Mouse (Mus musculus) megakaryocyte, embryonic 14.5 days (primary cell): Measurements from ENCODE around the gene Ccng1. TPM values are rescaled to one million over a fixed set of nuclear protein-coding genes. Genes with fewer than 3 reads are reported as not detected.

ENCODE experiments used
- H3K27me3 ChIP-seq: replicated peaks from 2 replicates; pipeline ENCODE3; 2012; ENCODE audit warnings: inconsistent platforms
- H3K36me3 ChIP-seq: replicated peaks from 2 replicates; pipeline ENCODE3; 2012; ENCODE audit warnings: low read length, inconsistent platforms, mixed read lengths
- H3K4me1 ChIP-seq: 2 replicates; pipeline ENCODE4 v1.6.1; 2012; ENCODE audit warnings: inconsistent platforms
- H3K4me3 ChIP-seq: replicated peaks from 2 replicates; pipeline ENCODE3; 2012; ENCODE audit warnings: moderate library complexity, mild to moderate bottlenecking, inconsistent platforms
- H3K9me3 ChIP-seq: 2 replicates; pipeline ENCODE4 v1.6.1; 2012; ENCODE audit warnings: inconsistent platforms
- FLI1 ChIP-seq: IDR thresholded peaks from 2 replicates; pipeline ENCODE4 v1.6.1; 2012; ENCODE audit warnings: low read length, inconsistent platforms, mixed read lengths
- GATA1 ChIP-seq: IDR thresholded peaks from 3 replicates; pipeline ENCODE4 v1.6.1; 2012; ENCODE audit warnings: mixed read lengths, low read length, inconsistent platforms, borderline replicate concordance
- polyA plus RNA-seq: library from polyadenylated mRNA; stranded (reverse); fragments of >175 nt; gene quantifications from 2 replicates; pipeline ENCODE4 v1.2.3, GENCODE M21; 2012; ENCODE audit warnings: low replicate concordance; ENCODE audit not compliant: insufficient read depth

Ccng1 gene
- polyA plus RNA-seq, 1 experiment: 42.4 TPM

DNA sequence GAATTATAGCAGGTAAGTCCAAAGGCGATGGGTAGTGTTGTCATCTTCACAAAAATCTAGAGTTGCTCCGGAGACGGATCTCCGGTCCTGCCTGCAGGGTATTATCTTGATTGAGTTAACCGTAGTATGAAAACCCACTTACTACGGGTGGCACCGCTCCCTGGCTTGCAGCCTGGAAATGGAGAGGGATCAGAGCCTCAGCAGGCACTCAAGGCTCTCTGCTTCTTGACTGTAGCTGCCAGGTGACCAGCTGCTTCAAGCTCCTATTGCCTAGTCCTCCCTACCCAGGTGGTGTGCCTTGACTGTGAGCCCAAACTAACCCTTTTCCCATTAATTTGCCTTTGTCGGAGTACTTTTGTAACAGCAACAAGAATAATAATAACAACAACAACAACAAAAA is 4.8 kb upstream of the Ccng1 start:
- Histone ChIP-seq H3K36me3 (no peaks in the 10 kb centered on the region), H3K4me1 (peaks cover 35% of the 10 kb centered on the region), H3K4me3 (no peak overlapping the region), H3K27me3 (peaks cover 2% of the 10 kb centered on the region), H3K9me3 (no peaks in the 10 kb centered on the region)
- TF ChIP-seq GATA1: no peak
- TF ChIP-seq FLI1: no peak

DNA sequence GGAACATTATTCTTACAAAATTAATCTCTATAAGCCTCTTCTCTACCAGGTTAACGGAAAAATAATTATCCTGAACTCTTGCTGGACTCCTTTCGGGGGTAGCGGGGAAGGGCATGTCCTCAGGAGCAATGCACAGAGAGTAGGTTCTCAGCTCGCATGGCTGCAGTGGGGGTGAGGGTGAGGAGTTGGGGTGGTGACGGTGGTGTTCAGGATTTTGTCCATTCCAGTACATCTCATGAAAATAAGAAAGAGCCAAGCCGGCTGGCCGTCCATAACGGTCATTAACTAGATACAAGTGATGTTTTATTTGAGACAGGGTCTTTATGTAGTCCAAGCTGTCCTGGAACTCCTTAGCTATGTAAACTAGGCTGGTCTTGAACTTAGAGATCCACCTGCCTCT is 857 bp upstream of the Ccng1 start:
- Histone ChIP-seq H3K36me3 (peaks cover 35% of the 10 kb centered on the region), H3K4me1 (peaks cover 38% of the 10 kb centered on the region), H3K9me3 (no peaks in the 10 kb centered on the region), H3K27me3 (peaks cover 2% of the 10 kb centered on the region), H3K4me3 (peak overlapping the region; percentile 98)
- TF ChIP-seq FLI1: no peak
- TF ChIP-seq GATA1: no peak

DNA sequence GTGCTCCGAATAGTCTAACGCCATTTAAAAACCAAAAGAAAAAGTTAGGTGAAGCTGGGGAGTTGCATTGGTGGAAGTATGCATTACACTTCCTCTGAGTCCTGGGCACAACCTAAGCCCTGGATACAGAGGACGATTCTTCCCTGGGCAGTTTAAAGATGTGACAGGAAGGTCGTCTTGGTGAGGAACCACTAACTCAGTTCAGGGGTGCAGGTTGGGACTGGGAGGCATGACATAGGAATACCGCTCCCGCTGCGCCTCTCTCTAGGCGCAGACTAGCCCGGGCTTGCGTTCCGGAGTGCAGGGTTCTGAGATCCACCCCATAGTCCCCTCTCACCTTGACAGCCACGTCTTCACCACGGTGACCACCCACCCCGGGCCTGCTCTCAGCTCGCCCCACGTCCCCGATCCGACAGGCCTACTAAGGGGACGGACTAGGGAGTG is 425 bp downstream of the Ccng1 start:
- peaks cover 39% of the 10 kb centered on the region for H3K4me1 ChIP-seq
- H3K27me3 ChIP-seq: no peaks in the 10 kb centered on the region
- peaks cover 48% of the 10 kb centered on the region for H3K36me3 ChIP-seq
- H3K9me3 ChIP-seq: no peaks in the 10 kb centered on the region
- TF ChIP-seq GATA1: no peak
- TF ChIP-seq FLI1: no peak
- H3K4me3 ChIP-seq: peak overlapping the region; percentile 98

DNA sequence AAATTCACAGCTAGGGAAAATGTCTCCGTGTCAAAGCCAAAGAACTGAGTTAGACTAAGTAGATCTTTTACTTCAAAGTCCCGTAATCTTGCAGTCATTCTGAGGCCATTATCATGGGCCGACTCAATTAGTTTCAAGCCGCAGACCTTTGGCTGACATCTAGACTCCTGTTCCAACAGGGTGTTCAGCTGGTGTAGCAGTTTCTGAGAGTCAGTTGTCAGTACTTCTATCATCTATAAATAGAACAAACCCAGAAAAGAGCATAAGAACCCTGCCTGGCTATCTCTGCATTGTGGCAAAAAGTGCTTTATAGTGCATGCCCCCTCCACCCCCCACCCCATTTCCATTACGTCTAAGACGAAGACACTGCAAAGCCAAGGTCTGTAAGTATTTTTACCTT is 1.3 kb downstream of the Ccng1 start:
- Histone ChIP-seq H3K36me3 (peaks cover 56% of the 10 kb centered on the region), H3K27me3 (no peaks in the 10 kb centered on the region), H3K4me1 (peaks cover 42% of the 10 kb centered on the region), H3K4me3 (peak overlapping the region; percentile 98), H3K9me3 (no peaks in the 10 kb centered on the region)
- no peak for TF ChIP-seq FLI1
- TF ChIP-seq GATA1: no peak

DNA sequence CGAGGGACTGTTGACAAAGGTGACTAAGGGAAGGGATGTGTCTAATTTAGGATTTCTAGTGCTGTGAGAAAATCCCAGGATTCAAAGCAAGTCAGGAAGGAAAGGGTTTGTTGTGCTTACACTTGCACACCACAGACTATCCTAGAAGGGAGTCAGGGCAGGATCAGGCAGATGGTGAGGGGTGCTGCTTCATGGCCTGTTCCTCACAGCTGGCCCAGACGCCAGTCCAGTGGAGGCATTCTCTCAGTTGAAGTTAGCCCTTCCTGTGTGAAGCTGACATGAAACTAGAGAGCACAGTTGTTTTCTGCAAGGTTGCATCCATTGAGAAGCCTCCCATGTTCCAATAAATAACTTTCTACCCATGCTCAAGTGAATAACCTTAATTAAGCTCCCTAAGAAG is 7.4 kb downstream of the Ccng1 start:
- H3K36me3 ChIP-seq: peaks cover 79% of the 10 kb centered on the region
- no peak overlapping the region for H3K4me3 ChIP-seq
- H3K27me3 ChIP-seq: no peaks in the 10 kb centered on the region
- H3K4me1 ChIP-seq: peaks cover 16% of the 10 kb centered on the region
- TF ChIP-seq GATA1 (no peak), FLI1 (no peak)
- no peaks in the 10 kb centered on the region for H3K9me3 ChIP-seq

DNA sequence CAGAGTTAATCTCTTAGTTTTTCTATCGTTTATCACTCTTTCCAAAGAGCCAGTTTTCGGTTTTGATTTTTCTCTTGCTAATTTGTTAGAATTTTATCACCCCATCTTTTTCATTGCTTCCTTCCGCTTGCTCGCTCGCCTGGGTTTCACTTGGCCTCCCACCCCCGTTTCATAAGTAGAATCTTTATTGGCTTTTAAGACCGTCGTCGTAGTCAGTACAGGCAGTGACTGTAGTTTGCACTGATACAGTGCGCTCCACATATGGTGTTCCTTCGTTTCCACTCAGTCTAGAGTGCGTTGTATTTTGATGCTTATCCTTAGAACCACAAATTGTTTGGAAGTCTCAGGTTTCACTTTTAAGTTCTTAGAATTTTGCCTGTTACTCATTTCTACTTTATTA is 8.8 kb downstream of the Ccng1 start:
- Histone ChIP-seq H3K27me3 (no peaks in the 10 kb centered on the region), H3K4me1 (peaks cover 12% of the 10 kb centered on the region), H3K9me3 (no peaks in the 10 kb centered on the region), H3K36me3 (peaks cover 73% of the 10 kb centered on the region), H3K4me3 (no peak overlapping the region)
- TF ChIP-seq FLI1 (no peak), GATA1 (no peak)

DNA sequence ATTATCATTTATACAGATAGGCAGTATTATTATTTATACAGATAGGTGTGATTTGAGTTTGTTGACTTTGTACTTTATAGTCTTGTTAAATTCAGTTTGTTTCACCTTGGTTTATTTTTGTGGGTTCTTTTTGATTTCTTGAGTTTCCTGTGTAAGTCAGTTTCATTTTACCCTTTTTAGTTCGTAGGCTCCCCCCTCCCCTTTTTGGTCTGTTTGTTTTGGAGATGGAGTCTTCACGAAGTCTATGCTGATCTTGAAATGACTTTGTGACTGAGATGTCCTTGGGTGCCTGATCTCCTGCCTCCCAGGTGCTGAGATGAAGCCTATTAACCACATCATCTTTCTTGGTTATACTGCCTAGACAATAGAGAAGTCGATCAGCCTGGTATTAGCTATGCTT is 10.8 kb downstream of the Ccng1 start:
- Histone ChIP-seq H3K4me3 (no peak overlapping the region), H3K4me1 (peaks cover 12% of the 10 kb centered on the region), H3K36me3 (peaks cover 71% of the 10 kb centered on the region), H3K9me3 (no peaks in the 10 kb centered on the region), H3K27me3 (no peaks in the 10 kb centered on the region)
- TF ChIP-seq FLI1 (no peak), GATA1 (no peak)

DNA sequence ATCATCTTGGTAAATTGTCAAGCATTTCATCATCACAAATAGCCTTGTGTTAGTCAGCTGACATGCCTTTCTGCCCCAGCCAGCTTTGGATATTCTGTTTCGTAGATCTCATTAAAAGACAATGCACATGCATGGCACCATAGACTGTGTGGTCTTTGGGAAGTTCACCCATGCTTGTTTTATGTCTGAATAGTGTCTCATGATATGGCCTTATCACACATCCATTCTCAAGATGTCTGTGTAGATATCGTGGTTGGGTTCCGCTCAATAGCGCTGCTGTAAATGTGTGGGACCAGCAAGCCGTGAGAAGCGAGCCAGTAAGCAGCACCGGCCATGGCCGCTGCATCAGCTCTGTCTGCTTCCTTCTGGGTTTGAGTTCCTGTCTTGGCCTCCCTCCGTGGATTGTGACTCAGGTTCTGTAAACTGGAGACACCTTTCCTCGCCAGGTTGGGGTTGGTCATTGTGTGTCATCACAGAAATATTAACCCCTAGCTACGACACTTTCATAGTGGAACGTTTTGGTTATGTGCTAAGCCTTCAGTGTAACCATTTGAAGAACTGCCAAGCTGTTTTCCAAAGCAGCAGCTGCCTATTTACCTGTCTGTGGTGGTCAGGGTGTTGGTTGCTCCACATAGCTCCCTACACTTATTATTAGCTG is 13.4 kb downstream of the Ccng1 start:
- Histone ChIP-seq H3K9me3 (no peaks in the 10 kb centered on the region), H3K4me3 (no peak overlapping the region), H3K4me1 (peaks cover 12% of the 10 kb centered on the region; the same call in 1 of the 2 replicates), H3K27me3 (no peaks in the 10 kb centered on the region), H3K36me3 (peaks cover 72% of the 10 kb centered on the region)
- TF ChIP-seq FLI1 (no peak), GATA1 (no peak)

DNA sequence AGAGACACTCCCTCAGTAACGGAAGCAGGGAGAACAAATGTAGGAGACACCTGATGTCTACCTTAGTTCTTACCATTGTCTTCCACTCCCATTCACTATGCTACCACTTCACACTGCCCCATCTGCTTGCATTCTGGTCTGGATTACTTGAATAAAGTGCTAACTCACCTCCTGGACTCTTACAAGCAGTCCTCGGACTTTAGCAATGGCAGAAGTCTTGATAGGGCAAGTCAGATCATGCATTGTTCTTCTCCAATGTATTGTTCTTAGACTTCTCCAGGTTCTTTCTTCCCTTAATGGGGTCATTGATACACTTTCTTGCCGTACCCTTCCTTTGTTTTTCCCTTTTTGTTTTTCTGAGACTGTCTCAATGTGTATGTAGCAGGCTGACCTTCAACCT is 17.7 kb downstream of the Ccng1 start:
- Histone ChIP-seq H3K4me1 (peaks cover 33% of the 10 kb centered on the region), H3K9me3 (no peaks in the 10 kb centered on the region), H3K36me3 (peaks cover 62% of the 10 kb centered on the region), H3K4me3 (no peak overlapping the region), H3K27me3 (no peaks in the 10 kb centered on the region)
- no peak for TF ChIP-seq FLI1

DNA sequence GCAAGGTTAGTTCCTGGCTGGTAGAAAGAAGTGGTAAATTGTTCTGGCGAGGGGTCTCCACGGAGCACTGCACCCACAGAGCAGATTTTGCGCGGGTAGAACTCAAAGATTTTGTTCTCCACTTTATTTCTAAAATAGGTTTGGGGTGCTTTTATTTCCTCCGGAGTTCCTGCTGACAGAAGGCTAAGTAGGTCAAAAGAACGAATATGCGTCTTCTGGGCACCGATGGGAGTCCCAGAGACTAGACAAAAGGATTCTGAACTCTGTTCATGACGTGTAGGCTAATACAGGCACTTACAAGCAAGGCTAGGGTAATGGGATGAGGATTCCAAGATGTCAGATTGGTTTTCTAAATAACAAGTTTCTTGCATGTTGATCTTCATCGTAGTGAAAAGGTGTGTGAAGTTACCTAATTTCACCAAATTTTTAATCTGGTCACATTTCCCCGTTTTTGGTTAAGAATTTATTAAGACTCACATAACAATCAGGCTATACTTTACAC is 20.8 kb downstream of the Ccng1 start:
- Histone ChIP-seq H3K9me3 (no peaks in the 10 kb centered on the region), H3K4me3 (peak overlapping the region; percentile 98), H3K4me1 (peaks cover 44% of the 10 kb centered on the region), H3K27me3 (no peaks in the 10 kb centered on the region), H3K36me3 (peaks cover 36% of the 10 kb centered on the region)
- no peak for TF ChIP-seq GATA1
- no peak for TF ChIP-seq FLI1
